Mouse (Mus musculus): ENCODE results near the gene Mtif3. TPM values are rescaled to one million over a fixed set of nuclear protein-coding genes. Genes with fewer than 3 reads are reported as not detected.

The Mtif3 gene
- total and polyA plus RNA-seq, 3 experiments = 15.2 to 26.7 (median 25.6) TPM

- peaks cover 4% of the 10 kb centered on the region for H3K79me2 ChIP-seq (replicated peaks; ENCODE audit: control insufficient read depth, extremely low read depth, insufficient read depth, poor library complexity, severe bottlenecking)
- peaks cover 0 to 3% of the 10 kb centered on the region in 2 experiments; a peak in 2 of 4 replicates for H3K4me1 ChIP-seq (ENCODE audit: control insufficient read depth in 1 of 2, insufficient read depth in 2 of 2)
- no peak for TF ChIP-seq ELF1 (IDR thresholded peaks at IDR 0.05; ENCODE audit: low read depth, low read length)
- no peak for TF ChIP-seq UBTF (IDR thresholded peaks at IDR 0.05; ENCODE audit: low read depth, low read length)
- no peak for TF ChIP-seq GABPA (IDR thresholded peaks at IDR 0.05; ENCODE audit: insufficient replicate concordance, low read depth, low read length)
- no peak for TF ChIP-seq ETS1 (conservative IDR thresholded peaks at IDR 0.05; ENCODE audit: low read depth, low read length)
- no peak for TF ChIP-seq RAD21 (IDR thresholded peaks at IDR 0.05; ENCODE audit: low read depth, low read length)
- TF ChIP-seq MEF2A (IDR thresholded peaks at IDR 0.05; ENCODE audit: borderline replicate concordance, low read depth, low read length) = no peak
- no peak for TF ChIP-seq USF2 (conservative IDR thresholded peaks at IDR 0.05; ENCODE audit: low read depth, low read length)
- TF ChIP-seq JUND (conservative IDR thresholded peaks at IDR 0.05; ENCODE audit: low read depth, low read length) = no peak
- TF ChIP-seq RCOR1 (conservative IDR thresholded peaks at IDR 0.05; ENCODE audit: low read depth, low read length) = no peak
- TF ChIP-seq KAT2A (IDR thresholded peaks at IDR 0.05; ENCODE audit: insufficient replicate concordance, low read length) = no peak
- TF ChIP-seq JUN (IDR thresholded peaks at IDR 0.05; ENCODE audit: insufficient read depth, low read depth, low read length) = no peak
- TF ChIP-seq IRF4 (IDR thresholded peaks at IDR 0.05; ENCODE audit: low read depth, low read length) = no peak
- TF ChIP-seq MYC (IDR thresholded peaks at IDR 0.05; ENCODE audit: low read depth, low read length) = no peak
- no peak for TF ChIP-seq EP300 (IDR thresholded peaks at IDR 0.05; ENCODE audit: low read length)
- no peak for TF ChIP-seq TCF12 (IDR thresholded peaks at IDR 0.05; ENCODE audit: low read depth, low read length)
- TF ChIP-seq USF1 (IDR thresholded peaks at IDR 0.05; ENCODE audit: low read depth, low read length) = no peak
- TF ChIP-seq NELFE (IDR thresholded peaks at IDR 0.05; ENCODE audit: low read depth, low read length) = no peak
- TF ChIP-seq E2F4 (IDR thresholded peaks at IDR 0.05; ENCODE audit: insufficient replicate concordance, low read depth, low read length) = no peak
- TF ChIP-seq CHD1 (IDR thresholded peaks at IDR 0.05; ENCODE audit: low read depth, low read length) = no peak
- no peak for TF ChIP-seq POLR2A (IDR thresholded peaks at IDR 0.05; ENCODE audit: low read depth, low read length)
- no peaks in the 10 kb centered on the region for H3K9me3 ChIP-seq (replicated peaks; ENCODE audit: low read length)
- H3K9ac ChIP-seq (ENCODE audit: insufficient read depth, low read depth) = no peak overlapping the region
- H3K27me3 ChIP-seq (replicated peaks) = no peaks in the 10 kb centered on the region
- in situ Hi-C loops (cut with MboI; ENCODE audit: low pct_ligation_motif_present, low pct_unique_long_range_greater_than_20kb, low sequenced_read_pairs) = no loop called here
- no peak overlapping the region for H3K27ac ChIP-seq (ENCODE audit: insufficient read depth, low read depth)
- no peak overlapping the region for H3K4me3 ChIP-seq (replicated peaks in 1 of 3; ENCODE audit: low read depth in 2 of 3, low read length in 2 of 3, poor library complexity in 1 of 3)
- dilution Hi-C loops (cut with MboI; ENCODE audit: extremely low pct_ligation_motif_present, extremely low pct_unique_long_range_greater_than_20kb, low sequenced_read_pairs) = no loop called here
- DNase-seq (ENCODE audit: extremely low read depth) = no peak
- peaks cover 76 to 97% of the 10 kb centered on the region in 2 experiments for H3K36me3 ChIP-seq (replicated peaks in 1 of 2; ENCODE audit: control insufficient read depth in 1 of 2, insufficient read depth in 1 of 2, low read length in 1 of 2)
- no peak overlapping the region for H3K4me2 ChIP-seq (ENCODE audit: insufficient read depth, low read depth, poor library complexity, severe bottlenecking)
Observed at GRCm38 (mm10) chr5:146955651-146956050, 7.9 kb downstream of the Mtif3 start.

- dilution Hi-C loops (cut with MboI; ENCODE audit: extremely low pct_ligation_motif_present, extremely low pct_unique_long_range_greater_than_20kb, low sequenced_read_pairs) = no loop called here
- no peak for TF ChIP-seq USF1 (IDR thresholded peaks at IDR 0.05; ENCODE audit: low read depth, low read length)
- no peak for TF ChIP-seq SIN3A (IDR thresholded peaks at IDR 0.05; ENCODE audit: low read length)
- no peak for TF ChIP-seq CTCF (conservative IDR thresholded peaks at IDR 0.05 in 1 of 2, IDR thresholded peaks at IDR 0.05 in 1 of 2; ENCODE audit: low read depth in 2 of 2, low read length in 2 of 2)
- no peak for TF ChIP-seq MAFK (IDR thresholded peaks at IDR 0.05; ENCODE audit: insufficient replicate concordance, low read length)
- TF ChIP-seq CHD1 (IDR thresholded peaks at IDR 0.05; ENCODE audit: low read depth, low read length) = no peak
- no peak for TF ChIP-seq MXI1 (IDR thresholded peaks at IDR 0.05; ENCODE audit: low read depth, low read length)
- no peak for TF ChIP-seq ELF1 (IDR thresholded peaks at IDR 0.05; ENCODE audit: low read depth, low read length)
- peaks cover 79 to 93% of the 10 kb centered on the region in 2 experiments for H3K36me3 ChIP-seq (replicated peaks in 1 of 2; ENCODE audit: control insufficient read depth in 1 of 2, insufficient read depth in 1 of 2, low read length in 1 of 2)
Observed at GRCm38 (mm10) chr5:146954576-146954975, 9.0 kb downstream of the Mtif3 start.

More at GRCm38 (mm10) chr5:146954576-146954975, 9.0 kb downstream of the Mtif3 start:
- no peaks in the 10 kb centered on the region for H3K27me3 ChIP-seq (replicated peaks)
- H3K4me1 ChIP-seq (ENCODE audit: control insufficient read depth in 1 of 2, insufficient read depth in 2 of 2) = peaks cover 0 to 13% of the 10 kb centered on the region in 2 experiments; a peak in 2 of 4 replicates
- H3K4me2 ChIP-seq (ENCODE audit: insufficient read depth, low read depth, poor library complexity, severe bottlenecking) = no peak overlapping the region
- H3K79me2 ChIP-seq (replicated peaks; ENCODE audit: control insufficient read depth, extremely low read depth, insufficient read depth, poor library complexity, severe bottlenecking) = peaks cover 14% of the 10 kb centered on the region
- no peak overlapping the region for H3K27ac ChIP-seq (ENCODE audit: insufficient read depth, low read depth)
- no peaks in the 10 kb centered on the region for H3K9me3 ChIP-seq (replicated peaks; ENCODE audit: low read length)
- H3K9ac ChIP-seq (ENCODE audit: insufficient read depth, low read depth) = no peak overlapping the region
- in situ Hi-C loops (cut with MboI; ENCODE audit: low pct_ligation_motif_present, low pct_unique_long_range_greater_than_20kb, low sequenced_read_pairs) = no loop called here
- no peak for DNase-seq (ENCODE audit: extremely low read depth)
- H3K4me3 ChIP-seq (replicated peaks in 1 of 3; ENCODE audit: low read depth in 2 of 3, low read length in 2 of 3, poor library complexity in 1 of 3) = no peak overlapping the region
